Mouse (Mus musculus): ENCODE data around the gene Pigo. TPM values are rescaled to one million over a fixed set of nuclear protein-coding genes. Genes with fewer than 3 reads are reported as not detected.

Gene Pigo
- 19.0 and 22.1 TPM in 2 replicates for polyA plus RNA-seq (2015; fragmentation: Nextera tagmentation; extraction: Ambion mirVana)

DNA sequence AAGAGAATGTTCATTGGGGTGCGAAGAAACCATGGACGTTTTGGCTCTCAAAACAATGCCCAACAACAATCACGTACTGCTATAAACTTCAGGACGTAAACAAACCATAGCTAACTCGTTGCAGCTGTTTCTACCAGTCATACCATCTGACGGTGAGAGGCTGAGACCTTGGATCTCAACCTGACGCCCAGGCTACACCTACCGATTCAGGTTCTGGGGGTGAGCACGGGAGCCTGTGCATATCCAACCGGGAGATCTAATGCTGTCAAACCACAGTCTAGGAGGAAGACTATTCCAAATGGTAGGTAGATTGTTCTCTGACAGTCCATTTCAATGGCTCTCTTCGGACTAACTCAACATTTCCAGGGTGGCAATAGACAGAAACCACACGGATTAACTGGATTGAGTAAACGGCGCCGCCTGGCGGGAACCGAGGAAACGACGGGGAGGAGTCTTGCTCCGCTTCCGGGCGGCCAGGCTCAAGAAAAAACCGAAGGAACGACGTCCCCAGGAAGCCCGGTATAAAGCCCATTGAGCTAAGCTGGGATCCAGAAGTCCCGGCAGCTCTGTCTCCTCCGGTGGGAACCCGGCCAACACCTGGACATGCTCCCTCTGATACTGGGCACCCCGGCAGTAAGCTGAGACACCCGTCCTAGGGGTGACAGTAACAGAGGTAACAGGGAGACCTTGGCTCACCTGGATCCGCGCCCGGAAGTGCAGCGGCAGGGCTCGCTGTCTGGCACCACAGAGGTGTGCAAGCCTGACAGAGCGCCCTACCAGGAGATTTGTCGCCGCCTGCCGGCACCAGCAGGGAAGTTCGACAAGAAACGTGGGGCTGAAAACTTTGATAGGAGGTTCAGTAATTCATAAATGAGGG, at the start of gene Pigo:
Gene Pigo (minus strand): TSS at position 736 of the 877 bp plus-strand sequence.
- Histone ChIP-seq H3K4me3 (peak within 1 kb of the TSS; percentile 62), H3K27ac (peak within 1 kb of the TSS; percentile 92), H3K9ac (peak within 1 kb of the TSS; percentile 49), H3K9me3 (no peaks in the 10 kb centered on the region), H3K4me1 (peaks cover 15% of the 10 kb centered on the region), H3K4me2 (peak within 1 kb of the TSS; percentile 75), H3K36me3 (peaks cover 59% of the 10 kb centered on the region), H3K27me3 (no peaks in the 10 kb centered on the region)
- ATAC-seq (ENCODE audit: borderline replicate concordance, extremely low read depth, low FRiP score, low TSS enrichment): peak; percentile 91
- 5% methylated on average over 42 of the region's 42 CpGs for WGBS

DNA sequence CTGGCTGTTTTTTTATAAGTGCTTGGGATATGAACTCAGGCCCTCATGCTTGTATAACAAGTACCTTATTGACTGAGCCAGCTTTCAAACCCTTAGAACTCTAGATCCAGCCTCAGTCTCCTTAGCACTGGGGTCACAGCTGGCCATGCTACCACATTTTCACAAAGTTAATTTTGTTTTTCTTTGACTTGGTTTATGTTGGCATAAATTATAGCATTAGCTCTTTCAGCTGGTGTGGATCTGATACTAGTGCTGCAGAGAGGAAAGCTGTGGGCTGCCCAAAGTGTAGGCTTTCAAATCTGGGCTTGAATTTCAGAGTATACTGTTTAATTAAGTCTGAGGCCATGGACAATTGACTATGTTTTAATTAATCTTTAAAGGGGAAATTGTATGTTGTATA, 49.3 kb upstream of the Pigo start:
- ATAC-seq (ENCODE audit: borderline replicate concordance, extremely low read depth, low FRiP score, low TSS enrichment): no peak
- no peaks in the 10 kb centered on the region for H3K36me3 ChIP-seq
- H3K27me3 ChIP-seq: no peaks in the 10 kb centered on the region
- H3K4me2 ChIP-seq: no peak overlapping the region
- H3K4me1 ChIP-seq: no peaks in the 10 kb centered on the region
- H3K27ac ChIP-seq: no peak overlapping the region
- no peak overlapping the region for H3K4me3 ChIP-seq
- no peak overlapping the region for H3K9ac ChIP-seq
- no peaks in the 10 kb centered on the region for H3K9me3 ChIP-seq

DNA sequence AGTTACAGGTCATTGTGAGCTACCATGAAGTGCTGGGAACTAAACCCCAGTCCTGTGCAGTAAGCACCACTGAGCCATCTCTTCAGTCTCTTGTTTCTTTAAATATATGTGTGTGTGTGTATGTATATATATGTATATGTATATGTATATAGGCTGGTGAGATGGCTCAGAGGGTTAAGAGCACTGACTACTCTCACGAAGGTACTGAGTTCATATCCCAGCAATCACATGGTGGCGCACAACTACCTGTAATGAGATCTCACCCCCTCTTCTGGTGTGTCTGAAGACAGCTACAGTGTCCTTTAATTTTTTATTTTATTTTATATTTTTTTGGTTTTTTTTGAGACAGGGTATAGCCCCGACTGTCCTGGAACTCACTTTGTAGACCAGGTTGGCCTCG, 39.9 kb upstream of the Pigo start:
- H3K4me3 ChIP-seq: no peak overlapping the region
- WGBS: 92% methylated on average over 4 of the region's 4 CpGs

GRCm38 (mm10) chr4:43060286-43060685, 34.7 kb upstream of the Pigo start:
- 63% methylated on average over 3 of the region's 3 CpGs for WGBS
- Histone ChIP-seq H3K9ac (no peak overlapping the region), H3K4me1 (0 out of 2 replicates have a peak, but pooled peaks cover 5% of the 10 kb centered on the region), H3K36me3 (no peaks in the 10 kb centered on the region), H3K27me3 (peaks cover 10% of the 10 kb centered on the region), H3K4me3 (no peak overlapping the region), H3K4me2 (no peak overlapping the region; the same call in 1 of the 2 replicates), H3K9me3 (no peaks in the 10 kb centered on the region), H3K27ac (no peak overlapping the region)
- no peak for ATAC-seq (ENCODE audit: borderline replicate concordance, extremely low read depth, low FRiP score, low TSS enrichment)

More for the DNA sequence above, 39.9 kb upstream of the Pigo start:
- Histone ChIP-seq H3K4me2 (no peak overlapping the region), H3K36me3 (no peaks in the 10 kb centered on the region), H3K4me1 (no peaks in the 10 kb centered on the region), H3K9me3 (no peaks in the 10 kb centered on the region), H3K9ac (no peak overlapping the region), H3K27ac (no peak overlapping the region), H3K27me3 (no peaks in the 10 kb centered on the region; the same call in 1 of the 2 replicates)
- ATAC-seq (ENCODE audit: borderline replicate concordance, extremely low read depth, low FRiP score, low TSS enrichment): no peak

DNA sequence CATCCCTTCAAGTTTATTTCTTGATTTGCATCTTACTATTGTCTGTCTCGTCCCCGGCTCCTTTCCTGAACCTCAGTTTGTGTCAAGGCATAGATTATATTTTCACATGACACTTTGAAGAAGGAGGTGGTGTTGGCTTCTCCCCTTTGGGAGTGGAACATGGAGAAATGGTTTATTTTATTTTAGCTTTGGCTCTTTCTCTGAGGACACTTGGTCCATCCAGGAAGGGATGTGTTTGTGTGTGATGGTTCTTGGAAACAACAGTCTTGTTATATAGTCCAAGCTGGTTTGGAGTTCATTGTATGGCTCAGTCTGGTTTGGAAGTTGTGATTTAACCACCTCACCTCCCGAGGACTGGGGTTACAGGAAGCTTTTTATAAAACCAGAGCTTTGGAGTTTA, 34.1 kb upstream of the Pigo start:
- 42% methylated on average over 3 of the region's 3 CpGs for WGBS
- Histone ChIP-seq H3K27me3 (peaks cover 10% of the 10 kb centered on the region), H3K36me3 (no peaks in the 10 kb centered on the region), H3K4me2 (peak overlapping the region; percentile 90), H3K9ac (no peak overlapping the region), H3K9me3 (no peaks in the 10 kb centered on the region), H3K27ac (no peak overlapping the region), H3K4me1 (0 out of 2 replicates have a peak, but pooled peaks cover 5% of the 10 kb centered on the region), H3K4me3 (peak overlapping the region; percentile 69)
- ATAC-seq (ENCODE audit: borderline replicate concordance, extremely low read depth, low FRiP score, low TSS enrichment): no peak

GRCm38 (mm10) chr4:43058753-43059654, 33.4 kb upstream of the Pigo start, which contains the start of gene Unc13b:
Gene Unc13b, plus strand, starts transcription at chr4:43058953.
- Histone ChIP-seq H3K4me1 (0 out of 2 replicates have a peak, but pooled peaks cover 5% of the 10 kb centered on the region), H3K27ac (peak within 1 kb of the TSS; percentile 82), H3K9ac (peak within 1 kb of the TSS; percentile 56), H3K4me3 (peak within 1 kb of the TSS; percentile 69), H3K9me3 (no peaks in the 10 kb centered on the region), H3K4me2 (peak within 1 kb of the TSS; percentile 90), H3K36me3 (no peaks in the 10 kb centered on the region), H3K27me3 (peaks cover 10% of the 10 kb centered on the region)
- peak; percentile 96 for ATAC-seq (ENCODE audit: borderline replicate concordance, extremely low read depth, low FRiP score, low TSS enrichment)
- under 1% methylated on average over 75 of the region's 90 CpGs for WGBS

DNA sequence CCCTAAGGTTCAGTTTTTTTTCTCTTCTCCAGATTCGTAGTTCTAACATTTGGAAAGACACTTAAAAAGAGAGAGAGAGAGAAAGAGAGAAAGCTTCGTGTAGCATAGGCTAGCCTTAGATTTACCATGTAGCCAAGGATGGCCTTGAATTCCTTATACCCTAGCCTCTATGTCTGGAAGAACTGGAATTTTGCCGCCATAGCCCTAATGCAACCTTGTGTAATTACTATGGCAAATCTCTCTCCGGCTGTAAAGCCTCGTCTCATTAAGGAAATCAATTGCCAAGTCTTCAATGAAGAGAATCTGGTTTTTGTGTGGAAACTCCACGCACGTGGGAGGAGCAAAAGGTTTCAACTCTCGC, 32.8 kb upstream of the Pigo start:
- H3K4me1 ChIP-seq: 0 out of 2 replicates have a peak, but pooled peaks cover 5% of the 10 kb centered on the region

DNA sequence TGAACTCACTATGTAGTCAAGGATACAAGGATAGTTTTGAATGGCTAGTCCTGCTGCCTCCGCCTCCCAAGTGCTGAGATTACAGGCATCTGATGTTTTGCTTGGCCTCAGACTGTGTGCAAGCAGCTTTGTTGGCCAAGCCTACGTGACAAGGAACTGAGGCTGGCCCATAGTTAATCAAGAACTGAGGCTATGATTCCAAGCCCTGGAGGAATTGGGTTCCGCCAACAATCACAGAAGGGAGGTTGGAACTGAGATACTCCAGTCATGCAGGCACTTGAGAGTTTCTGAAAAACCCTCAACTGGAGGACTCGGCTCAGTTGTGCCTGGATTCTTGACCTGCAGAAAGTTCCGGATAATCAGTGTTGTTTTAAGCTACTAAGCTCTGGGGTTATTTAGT, 32.0 kb upstream of the Pigo start:
- Histone ChIP-seq H3K27me3 (peaks cover 10% of the 10 kb centered on the region), H3K4me2 (no peak overlapping the region), H3K27ac (no peak overlapping the region), H3K4me3 (no peak overlapping the region), H3K36me3 (no peaks in the 10 kb centered on the region), H3K9ac (no peak overlapping the region), H3K9me3 (no peaks in the 10 kb centered on the region), H3K4me1 (0 out of 2 replicates have a peak, but pooled peaks cover 5% of the 10 kb centered on the region)
- ATAC-seq (ENCODE audit: borderline replicate concordance, extremely low read depth, low FRiP score, low TSS enrichment): no peak
- WGBS: 77% methylated on average over 5 of the region's 5 CpGs

More for the DNA sequence above, 32.8 kb upstream of the Pigo start:
- WGBS: 21% methylated on average over 8 of the region's 8 CpGs
- Histone ChIP-seq H3K36me3 (no peaks in the 10 kb centered on the region), H3K9ac (no peak overlapping the region), H3K9me3 (no peaks in the 10 kb centered on the region), H3K4me2 (peak overlapping the region; percentile 90), H3K27me3 (peaks cover 10% of the 10 kb centered on the region), H3K4me3 (peak overlapping the region; percentile 69), H3K27ac (no peak overlapping the region)
- ATAC-seq (ENCODE audit: borderline replicate concordance, extremely low read depth, low FRiP score, low TSS enrichment): no peak

- Histone ChIP-seq H3K4me3 (no peak overlapping the region), H3K9ac (no peak overlapping the region), H3K4me1 (no peaks in the 10 kb centered on the region), H3K36me3 (no peaks in the 10 kb centered on the region), H3K27ac (no peak overlapping the region), H3K27me3 (no peaks in the 10 kb centered on the region), H3K4me2 (no peak overlapping the region), H3K9me3 (no peaks in the 10 kb centered on the region)
- no peak for ATAC-seq (ENCODE audit: borderline replicate concordance, extremely low read depth, low FRiP score, low TSS enrichment)
- WGBS: 18% methylated on average over 4 of the region's 4 CpGs
These were observed 27.0 kb upstream of the Pigo start for GRCm38 (mm10) chr4:43052627-43053026.

GRCm38 (mm10) chr4:43047231-43047630, 21.6 kb upstream of the Pigo start:
- no peaks in the 10 kb centered on the region for H3K36me3 ChIP-seq
- 3% methylated on average over 5 of the region's 5 CpGs for WGBS
- H3K4me3 ChIP-seq: no peak overlapping the region
- H3K9ac ChIP-seq: no peak overlapping the region
- no peak overlapping the region for H3K27ac ChIP-seq
- H3K9me3 ChIP-seq: no peaks in the 10 kb centered on the region
- H3K4me2 ChIP-seq: peak overlapping the region; percentile 90; the same call in 1 of the 2 replicates
- peaks cover 24% of the 10 kb centered on the region for H3K4me1 ChIP-seq
- ATAC-seq (ENCODE audit: borderline replicate concordance, extremely low read depth, low FRiP score, low TSS enrichment): no peak
- H3K27me3 ChIP-seq: no peaks in the 10 kb centered on the region

GRCm38 (mm10) chr4:43046607-43047006, 21.0 kb upstream of the Pigo start:
- 48% methylated on average over 5 of the region's 5 CpGs for WGBS
- peak overlapping the region; percentile 90; the same call in 1 of the 2 replicates for H3K4me2 ChIP-seq
- H3K36me3 ChIP-seq: no peaks in the 10 kb centered on the region
- H3K4me1 ChIP-seq: peaks cover 24% of the 10 kb centered on the region
- ATAC-seq (ENCODE audit: borderline replicate concordance, extremely low read depth, low FRiP score, low TSS enrichment): no peak
- no peaks in the 10 kb centered on the region for H3K9me3 ChIP-seq
- no peaks in the 10 kb centered on the region for H3K27me3 ChIP-seq
- H3K4me3 ChIP-seq: no peak overlapping the region
- H3K9ac ChIP-seq: no peak overlapping the region
- H3K27ac ChIP-seq: no peak overlapping the region
